Mouse (Mus musculus) limb, embryonic 13.5 days (tissue): ENCODE results near the gene Per2. TPM values are rescaled to one million over a fixed set of nuclear protein-coding genes. Genes with fewer than 3 reads are reported as not detected.

Experiments
- ATAC-seq: fragments of 200-750 bp; cut with Nextera tagmentation; 2 replicates; pipeline ENCODE4 v1.8.0; 2017; ENCODE audit warnings: low read depth, moderate number of reproducible peaks, moderate TSS enrichment; ENCODE audit not compliant: low FRiP score
- H3K27ac ChIP-seq: fragments of 300-500 bp; sonication (generic); 2 replicates; pipeline ENCODE4 v1.5.1; 2015; ENCODE audit warnings: inconsistent platforms, mild to moderate bottlenecking, moderate library complexity
- H3K27me3 ChIP-seq: fragments of 300-500 bp; sonication (generic); 2 replicates; pipeline ENCODE4 v1.6.1; 2015; ENCODE audit warnings: mild to moderate bottlenecking, inconsistent platforms
- H3K36me3 ChIP-seq: fragments of 300-500 bp; sonication (generic); 2 replicates; pipeline ENCODE4 v1.6.1; 2015; ENCODE audit warnings: inconsistent platforms, mild to moderate bottlenecking, moderate library complexity
- H3K4me1 ChIP-seq: fragments of 300-500 bp; sonication (generic); 2 replicates; pipeline ENCODE4 v1.6.1; 2015; ENCODE audit warnings: inconsistent platforms
- H3K4me2 ChIP-seq: fragments of 300-500 bp; sonication (generic); replicated peaks from 2 replicates; pipeline ENCODE4 v1.6.1; 2015; ENCODE audit warnings: inconsistent platforms, mild to moderate bottlenecking, moderate library complexity
- H3K4me3 ChIP-seq: fragments of 300-500 bp; sonication (generic); 2 replicates; pipeline ENCODE4 v1.5.1; 2015; ENCODE audit warnings: moderate library complexity, mild to moderate bottlenecking, inconsistent platforms
- H3K9ac ChIP-seq: fragments of 300-500 bp; sonication (generic); 2 replicates; pipeline ENCODE4 v1.6.1; 2015; ENCODE audit warnings: mild to moderate bottlenecking, inconsistent platforms
- H3K9me3 ChIP-seq: fragments of 300-500 bp; sonication (generic); 2 replicates; pipeline ENCODE4 v1.6.1; 2016; ENCODE audit warnings: inconsistent platforms
- WGBS: fragments of 180-500 bp; shearing (Covaris S2); methylation state at CpG from one replicate; pipeline ENCODE4 v1.1.7; 2015; 5-methylcytosine and 5-hydroxymethylcytosine counted together
- polyA plus RNA-seq: library from polyadenylated mRNA; unstranded; fragments of >200 nt; fragmentation: Nextera tagmentation; extraction: Ambion mirVana; gene quantifications from 2 replicates; pipeline ENCODE4 v1.2.1, GENCODE M21; 2015

Gene Per2
- polyA plus RNA-seq = 3.3 TPM in 2 replicates

- Histone ChIP-seq H3K36me3 (no peaks in the 10 kb centered on the region), H3K9ac (peak within 1 kb of the TSS; percentile 70), H3K4me2 (peak within 1 kb of the TSS; percentile 72), H3K27ac (peak within 1 kb of the TSS; percentile 22; the same call in 1 of the 2 replicates), H3K4me1 (peaks cover 52% of the 10 kb centered on the region), H3K27me3 (peaks cover 8% of the 10 kb centered on the region), H3K9me3 (no peaks in the 10 kb centered on the region), H3K4me3 (peak within 1 kb of the TSS; percentile 65)
- WGBS = under 1% methylated on average over 88 of the region's 91 CpGs
- peak; percentile 98 for ATAC-seq
Measured at GRCm38 (mm10) chr1:91459059-91459809, at the start of gene Per2. TSS of gene Per2 (minus strand) at chr1:91459324.

- no peak overlapping the region for H3K9ac ChIP-seq
- no peaks in the 10 kb centered on the region for H3K9me3 ChIP-seq
- 61% methylated on average over 3 of the region's 3 CpGs for WGBS
- H3K36me3 ChIP-seq = peaks cover 85% of the 10 kb centered on the region
- no peak overlapping the region; the same call in 1 of the 2 replicates for H3K27ac ChIP-seq
- 0 out of 2 replicates have a peak, but pooled peaks have one; percentile 59 for ATAC-seq
- no peak overlapping the region for H3K4me2 ChIP-seq
- H3K4me1 ChIP-seq = 0 out of 2 replicates have a peak, but pooled peaks cover 2% of the 10 kb centered on the region
- H3K4me3 ChIP-seq = no peak overlapping the region
- H3K27me3 ChIP-seq = no peaks in the 10 kb centered on the region
Measured at GRCm38 (mm10) chr1:91504615-91505014, 45.5 kb upstream of the Per2 start.

GRCm38 (mm10) chr1:91498579-91498978 is 39.5 kb upstream of the Per2 start:
- ATAC-seq = no peak
- Histone ChIP-seq H3K4me1 (peaks cover 18% of the 10 kb centered on the region), H3K27ac (no peak overlapping the region), H3K9ac (no peak overlapping the region), H3K27me3 (peaks cover 3% of the 10 kb centered on the region; the same call in 1 of the 2 replicates), H3K4me2 (no peak overlapping the region), H3K4me3 (no peak overlapping the region), H3K36me3 (peaks cover 39% of the 10 kb centered on the region), H3K9me3 (no peaks in the 10 kb centered on the region)
- WGBS = 94% methylated on average over 6 of the region's 6 CpGs

- peaks cover 10% of the 10 kb centered on the region; the same call in 1 of the 2 replicates for H3K36me3 ChIP-seq
- H3K27ac ChIP-seq = no peak overlapping the region
- H3K27me3 ChIP-seq = peaks cover 4% of the 10 kb centered on the region; the same call in 1 of the 2 replicates
- 51% methylated on average over 5 of the region's 5 CpGs for WGBS
- peaks cover 18% of the 10 kb centered on the region for H3K4me1 ChIP-seq
- peak overlapping the region; percentile 89 for H3K9ac ChIP-seq
- no peaks in the 10 kb centered on the region for H3K9me3 ChIP-seq
- H3K4me2 ChIP-seq = peak overlapping the region; percentile 93
- ATAC-seq = no peak
- H3K4me3 ChIP-seq = peak overlapping the region; percentile 90
Measured at GRCm38 (mm10) chr1:91495321-91495720, 36.2 kb upstream of the Per2 start.

GRCm38 (mm10) chr1:91494457-91495140 is 35.5 kb upstream of the Per2 start, which contains the start of gene Traf3ip1:
TSS of gene Traf3ip1 (plus strand) at chr1:91494647.
- Histone ChIP-seq H3K4me3 (peak within 1 kb of the TSS; percentile 90), H3K9ac (peak within 1 kb of the TSS; percentile 89), H3K9me3 (no peaks in the 10 kb centered on the region), H3K4me1 (peaks cover 18% of the 10 kb centered on the region), H3K27me3 (peaks cover 4% of the 10 kb centered on the region; the same call in 1 of the 2 replicates), H3K36me3 (peaks cover 3% of the 10 kb centered on the region; the same call in 1 of the 2 replicates), H3K27ac (no peak within 1 kb of the TSS), H3K4me2 (peak within 1 kb of the TSS; percentile 93)
- under 1% methylated on average over 79 of the region's 79 CpGs for WGBS
- peak; percentile 97 for ATAC-seq

- Histone ChIP-seq H3K4me1 (peaks cover 18% of the 10 kb centered on the region), H3K9ac (peak overlapping the region; percentile 89; the same call in 1 of the 2 replicates), H3K27me3 (peaks cover 4% of the 10 kb centered on the region; the same call in 1 of the 2 replicates), H3K4me2 (peak overlapping the region; percentile 93), H3K27ac (no peak overlapping the region), H3K36me3 (no peaks in the 10 kb centered on the region), H3K4me3 (peak overlapping the region; percentile 90), H3K9me3 (no peaks in the 10 kb centered on the region)
- no peak for ATAC-seq
- WGBS = 41% methylated on average over 3 of the region's 3 CpGs
Measured at GRCm38 (mm10) chr1:91493938-91494337, 34.8 kb upstream of the Per2 start.

GRCm38 (mm10) chr1:91492740-91493139 is 33.6 kb upstream of the Per2 start:
- no peak overlapping the region for H3K4me3 ChIP-seq
- no peaks in the 10 kb centered on the region for H3K9me3 ChIP-seq
- no peaks in the 10 kb centered on the region for H3K36me3 ChIP-seq
- no peak for ATAC-seq
- peaks cover 4% of the 10 kb centered on the region; the same call in 1 of the 2 replicates for H3K27me3 ChIP-seq
- 61% methylated on average over 2 of the region's 2 CpGs for WGBS
- H3K4me2 ChIP-seq = no peak overlapping the region
- H3K9ac ChIP-seq = no peak overlapping the region
- H3K4me1 ChIP-seq = peaks cover 18% of the 10 kb centered on the region
- H3K27ac ChIP-seq = no peak overlapping the region

GRCm38 (mm10) chr1:91490322-91490721 is 31.2 kb upstream of the Per2 start:
- WGBS = 62% methylated on average over 1 of the region's 1 CpGs
- no peak overlapping the region for H3K4me2 ChIP-seq
- H3K9ac ChIP-seq = no peak overlapping the region
- peaks cover 4% of the 10 kb centered on the region; the same call in 1 of the 2 replicates for H3K27me3 ChIP-seq
- no peak overlapping the region for H3K27ac ChIP-seq
- no peak for ATAC-seq
- H3K36me3 ChIP-seq = no peaks in the 10 kb centered on the region
- no peak overlapping the region for H3K4me3 ChIP-seq
- peaks cover 8% of the 10 kb centered on the region for H3K4me1 ChIP-seq
- H3K9me3 ChIP-seq = no peaks in the 10 kb centered on the region

GRCm38 (mm10) chr1:91486165-91486564 is 27.0 kb upstream of the Per2 start:
- H3K4me3 ChIP-seq = no peak overlapping the region
- ATAC-seq = no peak
- no peak overlapping the region for H3K27ac ChIP-seq
- no peaks in the 10 kb centered on the region for H3K36me3 ChIP-seq
- 73% methylated on average over 3 of the region's 3 CpGs for WGBS
- no peak overlapping the region for H3K4me2 ChIP-seq
- H3K9ac ChIP-seq = no peak overlapping the region
- H3K4me1 ChIP-seq = no peaks in the 10 kb centered on the region
- H3K9me3 ChIP-seq = no peaks in the 10 kb centered on the region
- H3K27me3 ChIP-seq = no peaks in the 10 kb centered on the region

- H3K9ac ChIP-seq = no peak overlapping the region
- no peaks in the 10 kb centered on the region for H3K4me1 ChIP-seq
- H3K4me2 ChIP-seq = no peak overlapping the region
- no peaks in the 10 kb centered on the region for H3K9me3 ChIP-seq
- H3K27ac ChIP-seq = no peak overlapping the region
- WGBS = 66% methylated on average over 3 of the region's 3 CpGs
- H3K27me3 ChIP-seq = no peaks in the 10 kb centered on the region
- no peak for ATAC-seq
- H3K36me3 ChIP-seq = no peaks in the 10 kb centered on the region
- no peak overlapping the region for H3K4me3 ChIP-seq
Measured at GRCm38 (mm10) chr1:91485422-91485821, 26.3 kb upstream of the Per2 start.

GRCm38 (mm10) chr1:91484011-91484346 is 24.9 kb upstream of the Per2 start:
- ATAC-seq = no peak
- no peaks in the 10 kb centered on the region for H3K36me3 ChIP-seq
- no peak overlapping the region for H3K9ac ChIP-seq
- H3K27me3 ChIP-seq = no peaks in the 10 kb centered on the region
- 69% methylated on average over 5 of the region's 5 CpGs for WGBS
- no peaks in the 10 kb centered on the region for H3K9me3 ChIP-seq
- no peaks in the 10 kb centered on the region for H3K4me1 ChIP-seq
- H3K4me3 ChIP-seq = no peak overlapping the region
- H3K27ac ChIP-seq = no peak overlapping the region
- no peak overlapping the region for H3K4me2 ChIP-seq
